Mouse (Mus musculus) MEL (cell line): ENCODE measurements around the gene Arl5b. TPM values are rescaled to one million over a fixed set of nuclear protein-coding genes. Genes with fewer than 3 reads are reported as not detected.

Source experiments
- DNase-seq: peaks from one replicate; pipeline ENCODE4 v3.0.0; 2011; ENCODE audit warnings: low read depth, low spot score
- H3K27ac ChIP-seq: 2 replicates; pipeline ENCODE4 v1.5.1; 2012; ENCODE audit warnings: low read depth, mild to moderate bottlenecking, control low read depth, low read length, moderate library complexity; ENCODE audit not compliant: control insufficient read depth
- H3K27me3 ChIP-seq, 2 experiments: fragments of 150-350 bp in 1 of 2; sonication (generic) in 1 of 2; 2 replicates each; pipeline ENCODE4 v1.6.1; 2012; ENCODE audit warnings: low read length in 2 of 2, mild to moderate bottlenecking in 2 of 2, improper control_type of control experiment in 1 of 2, moderate library complexity in 1 of 2; ENCODE audit not compliant: insufficient read depth in 2 of 2, control insufficient read depth in 1 of 2
- H3K36me3 ChIP-seq, 2 experiments: 2 replicates each; pipeline ENCODE4 v1.6.1; 2012 to 2014; ENCODE audit warnings: low read length in 2 of 2, improper control_type of control experiment in 1 of 2, inconsistent platforms in 1 of 2, mild to moderate bottlenecking in 1 of 2; ENCODE audit not compliant: insufficient read depth in 2 of 2, control insufficient read depth in 1 of 2
- H3K4me1 ChIP-seq, 2 experiments: fragments of 150-350 bp in 1 of 2; sonication (generic) in 1 of 2; 2 replicates each; pipeline ENCODE4 v1.6.1; 2012; ENCODE audit warnings: low read length in 2 of 2, improper control_type of control experiment in 1 of 2, mild to moderate bottlenecking in 1 of 2; ENCODE audit not compliant: insufficient read depth in 2 of 2, control insufficient read depth in 1 of 2
- H3K4me3 ChIP-seq, 2 experiments: fragments of 150-350 bp in 1 of 2; sonication (generic) in 1 of 2; 2 replicates each; pipeline ENCODE4 v1.5.1; 2012; ENCODE audit warnings: low read depth in 2 of 2, low read length in 2 of 2, mild to moderate bottlenecking in 2 of 2, moderate library complexity in 2 of 2, control low read depth in 1 of 2, improper control_type of control experiment in 1 of 2; ENCODE audit not compliant: control insufficient read depth in 1 of 2, insufficient read depth in 1 of 2
- H3K79me2 ChIP-seq: 2 replicates; pipeline ENCODE4 v1.6.1; 2012; ENCODE audit warnings: mild to moderate bottlenecking, low read length, moderate library complexity; ENCODE audit not compliant: control insufficient read depth, poor library complexity, insufficient read depth
- H3K9ac ChIP-seq: 2 replicates; pipeline ENCODE4 v1.6.1; 2012; ENCODE audit warnings: low read depth, mild to moderate bottlenecking, control low read depth, low read length, moderate library complexity; ENCODE audit not compliant: control insufficient read depth, poor library complexity, severe bottlenecking
- H3K9me3 ChIP-seq: fragments of 150-350 bp; sonication (generic); replicated peaks from 2 replicates; pipeline ENCODE4 v1.6.1; 2012; ENCODE audit warnings: mild to moderate bottlenecking, low read length, improper control_type of control experiment, moderate library complexity; ENCODE audit not compliant: insufficient read depth
- BHLHE40 ChIP-seq: IDR thresholded peaks from 2 replicates; pipeline ENCODE4 v1.6.1; 2012; ENCODE audit warnings: low read depth, mild to moderate bottlenecking, inconsistent platforms, low read length, improper control_type of control experiment, borderline replicate concordance
- CHD1 ChIP-seq: IDR thresholded peaks from 2 replicates; pipeline ENCODE4 v1.6.1; 2012; ENCODE audit warnings: low read depth, mild to moderate bottlenecking, inconsistent platforms, low read length, improper control_type of control experiment
- CTCF ChIP-seq, 3 experiments: IDR thresholded peaks in 2 of 3; conservative IDR thresholded peaks in 1 of 3; 2 replicates each; pipeline ENCODE4 v1.5.1; 2011 to 2012; ENCODE audit warnings: low read length in 3 of 3, low read depth in 2 of 3, mild to moderate bottlenecking in 2 of 3, improper control_type of control experiment in 1 of 3, inconsistent platforms in 1 of 3, mixed read lengths in 1 of 3, moderate library complexity in 1 of 3; ENCODE audit not compliant: control insufficient read depth in 1 of 3, insufficient read depth in 1 of 3, poor library complexity in 1 of 3, severe bottlenecking in 1 of 3
- E2F4 ChIP-seq: IDR thresholded peaks from 2 replicates; pipeline ENCODE4 v1.6.1; 2011; ENCODE audit warnings: low read depth, low read length, improper control_type of control experiment, borderline replicate concordance
- ETS1 ChIP-seq: IDR thresholded peaks from 2 replicates; pipeline ENCODE4 v1.6.1; 2012; ENCODE audit warnings: low read depth, mild to moderate bottlenecking, inconsistent platforms, low read length, improper control_type of control experiment, moderate library complexity
- GATA1 ChIP-seq: IDR thresholded peaks from 2 replicates; pipeline ENCODE4 v1.6.1; 2011; ENCODE audit warnings: low read depth, low read length, improper control_type of control experiment
- HCFC1 ChIP-seq: IDR thresholded peaks from 2 replicates; pipeline ENCODE4 v1.6.1; 2012; ENCODE audit warnings: low read depth, mild to moderate bottlenecking, inconsistent platforms, low read length, improper control_type of control experiment, moderate library complexity
- KAT2A ChIP-seq: conservative IDR thresholded peaks from 2 replicates; pipeline ENCODE4 v1.6.1; 2012; ENCODE audit warnings: low read depth, low read length, improper control_type of control experiment, inconsistent platforms
- MAX ChIP-seq: IDR thresholded peaks from 2 replicates; pipeline ENCODE4 v1.6.1; 2011; ENCODE audit warnings: low read length, improper control_type of control experiment
- MAZ ChIP-seq: IDR thresholded peaks from 2 replicates; pipeline ENCODE4 v1.6.1; 2012; ENCODE audit warnings: low read depth, mild to moderate bottlenecking, inconsistent platforms, low read length, improper control_type of control experiment
- MEF2A ChIP-seq: IDR thresholded peaks from 2 replicates; pipeline ENCODE4 v1.6.1; 2014; ENCODE audit warnings: low read depth, mild to moderate bottlenecking, inconsistent platforms, low read length, improper control_type of control experiment; ENCODE audit not compliant: poor library complexity, insufficient replicate concordance, severe bottlenecking; ENCODE audit errors: extremely low read depth
- MYB ChIP-seq: IDR thresholded peaks from 2 replicates; pipeline ENCODE4 v1.6.1; 2011; ENCODE audit warnings: mild to moderate bottlenecking, low read depth, low read length, improper control_type of control experiment
- MYC ChIP-seq: IDR thresholded peaks from 2 replicates; pipeline ENCODE4 v1.6.1; 2011; ENCODE audit warnings: low read depth, mild to moderate bottlenecking, low read length, improper control_type of control experiment, moderate library complexity
- NELFE ChIP-seq: IDR thresholded peaks from 2 replicates; pipeline ENCODE4 v1.6.1; 2011; ENCODE audit warnings: low read depth, low read length, improper control_type of control experiment
- NRF1 ChIP-seq: IDR thresholded peaks from 2 replicates; pipeline ENCODE4 v1.6.1; 2014; ENCODE audit warnings: low read depth, mild to moderate bottlenecking, inconsistent platforms, low read length, improper control_type of control experiment, moderate library complexity; ENCODE audit not compliant: poor library complexity, insufficient read depth, severe bottlenecking
- RAD21 ChIP-seq: IDR thresholded peaks from 2 replicates; pipeline ENCODE4 v1.6.1; 2011; ENCODE audit warnings: mild to moderate bottlenecking, low read depth, low read length, improper control_type of control experiment
- RCOR1 ChIP-seq: IDR thresholded peaks from 2 replicates; pipeline ENCODE4 v1.6.1; 2012; ENCODE audit warnings: low read depth, mild to moderate bottlenecking, inconsistent platforms, low read length, improper control_type of control experiment
- SMC3 ChIP-seq: IDR thresholded peaks from 2 replicates; pipeline ENCODE4 v1.6.1; 2011; ENCODE audit warnings: low read depth, low read length, improper control_type of control experiment
- TAL1 ChIP-seq: IDR thresholded peaks from 2 replicates; pipeline ENCODE4 v1.6.1; 2012; ENCODE audit warnings: mild to moderate bottlenecking, inconsistent platforms, low read length, moderate library complexity, mixed read lengths
- UBTF ChIP-seq: IDR thresholded peaks from 2 replicates; pipeline ENCODE4 v1.6.1; 2012; ENCODE audit warnings: low read depth, mild to moderate bottlenecking, inconsistent platforms, low read length, improper control_type of control experiment, moderate library complexity, borderline replicate concordance; ENCODE audit not compliant: insufficient read depth
- USF1 ChIP-seq: IDR thresholded peaks from 2 replicates; pipeline ENCODE4 v1.6.1; 2014; ENCODE audit warnings: low read depth, mild to moderate bottlenecking, inconsistent platforms, low read length, improper control_type of control experiment, moderate library complexity
- USF2 ChIP-seq, 2 experiments: IDR thresholded peaks; 2 replicates each; pipeline ENCODE4 v1.6.1; 2011 to 2012; ENCODE audit warnings: improper control_type of control experiment in 2 of 2, low read length in 2 of 2, borderline replicate concordance in 1 of 2, inconsistent platforms in 1 of 2, low read depth in 1 of 2, mild to moderate bottlenecking in 1 of 2; ENCODE audit not compliant: insufficient read depth in 1 of 2
- ZC3H11A ChIP-seq: IDR thresholded peaks from 2 replicates; pipeline ENCODE4 v1.6.1; 2012; ENCODE audit warnings: low read depth, mild to moderate bottlenecking, inconsistent platforms, low read length, improper control_type of control experiment
- ZMIZ1 ChIP-seq: IDR thresholded peaks from 2 replicates; pipeline ENCODE4 v1.6.1; 2012; ENCODE audit warnings: low read depth, mild to moderate bottlenecking, inconsistent platforms, low read length, improper control_type of control experiment, moderate library complexity
- ZNF384 ChIP-seq: IDR thresholded peaks from 2 replicates; pipeline ENCODE4 v1.6.1; 2012; ENCODE audit warnings: low read depth, mild to moderate bottlenecking, inconsistent platforms, low read length, improper control_type of control experiment
- polyA plus RNA-seq, 2 experiments: library from polyadenylated mRNA; stranded (reverse) in 1 of 2; unstranded in 1 of 2; fragments of >175 nt in 1 of 2; fragments of >200 nt in 1 of 2; gene quantifications; 2 replicates each; pipeline versions ENCODE4 v1.2.1 to v1.2.4; 2012; ENCODE audit warnings: low replicate concordance in 2 of 2, low read depth in 1 of 2; ENCODE audit not compliant: insufficient read length in 2 of 2, insufficient read depth in 1 of 2, missing spikeins in 1 of 2
- total RNA-seq: library from RNA; depleted of rRNA; stranded (reverse); fragments of 300-350 nt; gene quantifications from 2 replicates; pipeline ENCODE4 v1.2.3, GENCODE M21; 2012

Gene Arl5b
- total and polyA plus RNA-seq, 3 experiments: 10.6 to 10.7 TPM; not detected in 1

GRCm38 (mm10) chr2:15096514-15097090 is 47.4 kb downstream of the Arl5b start:
- Histone ChIP-seq H3K27ac (no peak overlapping the region), H3K4me3 (no peak overlapping the region), H3K36me3 (no peaks in the 10 kb centered on the region)
- no peak for TF ChIP-seq MAZ
- no peak for TF ChIP-seq ZMIZ1
- no peak for TF ChIP-seq MEF2A
- TF ChIP-seq KAT2A: no peak
- TF ChIP-seq MYC: no peak
- no peak for TF ChIP-seq NRF1
- TF ChIP-seq E2F4: no peak
- TF ChIP-seq MAX: no peak
- no peak for TF ChIP-seq RCOR1
- TF ChIP-seq USF2 (IDR thresholded peaks at IDR 0.05; ENCODE audit: borderline replicate concordance in 1 of 2, insufficient read depth in 1 of 2, low read depth in 1 of 2, low read length in 2 of 2): no peak
- no peak for TF ChIP-seq UBTF
- no peak for TF ChIP-seq TAL1
- peak in 2 of 3 experiments; percentile 23 to 67; a peak in 4 of 6 replicates for TF ChIP-seq CTCF (IDR thresholded peaks at IDR 0.05 in 2 of 3, conservative IDR thresholded peaks at IDR 0.05 in 1 of 3; ENCODE audit: control insufficient read depth in 1 of 3, insufficient read depth in 1 of 3, low read depth in 2 of 3, low read length in 3 of 3, poor library complexity in 1 of 3, severe bottlenecking in 1 of 3)
- no peak for TF ChIP-seq USF1
- no peak for TF ChIP-seq ETS1
- TF ChIP-seq NELFE: no peak
- TF ChIP-seq ZNF384: peak; percentile 98
- peak; percentile 82 for TF ChIP-seq SMC3
- TF ChIP-seq BHLHE40: no peak
- peak; percentile 93 for TF ChIP-seq ZC3H11A
- TF ChIP-seq GATA1: no peak
- TF ChIP-seq HCFC1: no peak
- no peak for TF ChIP-seq MYB
- TF ChIP-seq CHD1: no peak
- peak; percentile 97 for TF ChIP-seq RAD21
- TF ChIP-seq, all 39 proteins: peak for 5
- peak; percentile 57 for DNase-seq
- no peak overlapping the region for H3K9ac ChIP-seq
- H3K79me2 ChIP-seq: no peaks in the 10 kb centered on the region
- no peaks in the 10 kb centered on the region for H3K4me1 ChIP-seq
- H3K9me3 ChIP-seq: no peaks in the 10 kb centered on the region
- no peaks in the 10 kb centered on the region for H3K27me3 ChIP-seq
